Mouse (Mus musculus) liver, adult 2 months (tissue): Measurements from ENCODE around the gene Inpp4b. TPM values are rescaled to one million over a fixed set of nuclear protein-coding genes. Genes with fewer than 3 reads are reported as not detected.

ENCODE experiments used
- DNase-seq: peaks from one replicate; pipeline ENCODE4 v3.0.0-alpha.2; 2011; ENCODE audit warnings: low read depth, low spot score; ENCODE audit errors: extremely low read depth
- H3K27ac ChIP-seq: fragments of 200-500 bp; replicated peaks from 2 replicates; pipeline ENCODE4 v1.5.1; 2012; ENCODE audit warnings: low read depth, mild to moderate bottlenecking, control low read depth, inconsistent platforms, low read length; ENCODE audit not compliant: insufficient read depth
- H3K27me3 ChIP-seq: fragments of 200-500 bp; 2 replicates; pipeline ENCODE4 v1.6.1; 2012; ENCODE audit warnings: mild to moderate bottlenecking, moderate library complexity, low read length, inconsistent platforms; ENCODE audit not compliant: control insufficient read depth, insufficient read depth
- H3K36me3 ChIP-seq: fragments of 200-500 bp; 2 replicates; pipeline ENCODE4 v1.6.1; 2012; ENCODE audit warnings: low read length, inconsistent platforms; ENCODE audit not compliant: control insufficient read depth, insufficient read depth
- H3K4me1 ChIP-seq: fragments of 200-500 bp; 2 replicates; pipeline ENCODE4 v1.6.1; 2011; ENCODE audit warnings: low read length; ENCODE audit not compliant: control insufficient read depth, insufficient read depth
- H3K4me3 ChIP-seq: fragments of 200-500 bp; 2 replicates; pipeline ENCODE4 v1.5.1; 2011; ENCODE audit warnings: low read depth, mild to moderate bottlenecking, control low read depth, low read length, moderate library complexity; ENCODE audit not compliant: insufficient read depth
- H3K79me2 ChIP-seq: fragments of 200-500 bp; 2 replicates; pipeline ENCODE4 v1.6.1; 2012; ENCODE audit warnings: inconsistent platforms, mild to moderate bottlenecking, low read length, moderate library complexity; ENCODE audit not compliant: control insufficient read depth, insufficient read depth
- H3K9ac ChIP-seq: fragments of 200-500 bp; 2 replicates; pipeline ENCODE4 v1.6.1; 2012; ENCODE audit warnings: low read depth, mild to moderate bottlenecking, control low read depth, inconsistent platforms, low read length
- CTCF ChIP-seq: fragments of 200-500 bp; IDR thresholded peaks from 2 replicates; pipeline ENCODE4 v1.5.1; 2011; ENCODE audit warnings: low read depth, low read length, control low read depth
- POLR2A ChIP-seq: fragments of 200-500 bp; IDR thresholded peaks from 2 replicates; pipeline ENCODE4 v1.6.1; 2011; ENCODE audit warnings: low read length, control low read depth; ENCODE audit not compliant: insufficient read depth; ENCODE audit errors: extremely low read depth
- WGBS: fragments of 180-500 bp; shearing (Covaris S2); methylation state at CpG from one replicate; pipeline ENCODE4 v1.1.7; 2018; 5-methylcytosine and 5-hydroxymethylcytosine counted together
- polyA plus RNA-seq: library from polyadenylated mRNA; depleted of rRNA; stranded (reverse); fragments of >200 nt; gene quantifications from 2 replicates; pipeline ENCODE4 v1.2.3, GENCODE M21; 2012
- total RNA-seq: library from RNA; depleted of rRNA; stranded (reverse); fragments of >200 nt; gene quantifications from 2 replicates; pipeline ENCODE4 v1.2.3, GENCODE M21; 2014

Gene Inpp4b
- total and polyA plus RNA-seq, 2 experiments: 0.20 to 3.6 TPM

- 81% methylated on average over 4 of the region's 4 CpGs for WGBS
- DNase-seq: no peak
- Histone ChIP-seq H3K4me1 (no peaks in the 10 kb centered on the region), H3K9ac (no peak overlapping the region), H3K27me3 (no peaks in the 10 kb centered on the region), H3K79me2 (no peaks in the 10 kb centered on the region), H3K36me3 (no peaks in the 10 kb centered on the region), H3K4me3 (no peak overlapping the region), H3K27ac (no peak overlapping the region)
- no peak for TF ChIP-seq POLR2A
These were observed 29.5 kb downstream of the Inpp4b start for GRCm38 (mm10) chr8:81371844-81372243.

DNA sequence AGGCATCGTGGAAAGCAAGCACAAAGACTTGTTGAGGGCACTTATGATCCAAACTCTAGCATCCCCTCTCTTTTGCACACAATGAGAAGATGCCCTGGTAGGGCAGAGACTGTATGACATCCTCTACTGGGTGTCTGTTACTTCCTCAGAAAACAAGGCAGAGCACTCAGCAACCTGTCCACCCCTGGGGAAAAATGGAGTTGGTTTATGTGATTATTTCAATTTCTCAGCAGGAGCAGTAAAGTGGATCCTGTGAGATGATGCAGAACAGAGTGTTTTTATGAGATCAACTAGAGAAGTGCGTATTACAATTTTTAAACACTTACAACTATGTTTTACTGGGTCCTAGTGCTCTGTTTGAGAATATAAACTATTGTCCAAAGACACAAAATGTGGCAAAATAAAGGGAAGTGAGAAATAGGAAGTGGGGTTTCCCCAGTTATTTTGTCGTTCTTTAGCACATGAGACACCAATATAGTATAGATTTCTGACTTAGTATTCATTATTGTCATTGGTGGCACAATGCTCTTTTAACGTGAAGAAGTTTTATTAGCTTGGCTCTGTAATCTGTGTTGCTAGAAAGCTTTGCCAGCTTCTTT is 32.6 kb downstream of the Inpp4b start:
- H3K9ac ChIP-seq: no peak overlapping the region
- no peaks in the 10 kb centered on the region for H3K36me3 ChIP-seq
- 71% methylated on average over 4 of the region's 4 CpGs for WGBS
- H3K4me3 ChIP-seq: no peak overlapping the region
- H3K4me1 ChIP-seq: peaks cover 6% of the 10 kb centered on the region
- H3K79me2 ChIP-seq: no peaks in the 10 kb centered on the region
- H3K27ac ChIP-seq: no peak overlapping the region
- DNase-seq: no peak
- H3K27me3 ChIP-seq: no peaks in the 10 kb centered on the region
- TF ChIP-seq POLR2A (no peak), CTCF (no peak)

DNA sequence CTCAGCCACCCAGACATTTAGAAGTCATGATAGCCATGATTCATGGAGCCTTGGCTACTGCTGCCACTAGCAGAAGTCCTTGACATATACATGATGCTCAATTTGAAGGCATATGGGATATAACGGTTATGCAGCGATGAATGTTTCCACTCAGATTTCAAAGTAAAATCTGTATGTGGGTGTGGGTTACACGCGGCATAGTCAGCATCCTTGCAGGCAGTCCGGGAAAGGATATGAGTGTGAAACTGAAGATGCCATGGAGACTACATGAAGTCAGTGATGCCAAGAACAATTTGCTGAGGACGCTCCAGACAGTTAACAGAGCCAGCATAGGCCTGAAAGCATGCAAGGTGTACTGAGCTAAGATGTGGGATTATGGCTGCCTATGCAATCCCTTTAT is 46.6 kb downstream of the Inpp4b start:
- H3K4me3 ChIP-seq: no peak overlapping the region
- whole genome bisulfite sequencing: 91% methylated on average over 6 of the region's 6 CpGs
- H3K4me1 ChIP-seq: no peaks in the 10 kb centered on the region
- DNase-seq: no peak
- no peaks in the 10 kb centered on the region for H3K79me2 ChIP-seq
- no peak overlapping the region for H3K9ac ChIP-seq
- no peak for TF ChIP-seq POLR2A
- TF ChIP-seq CTCF: no peak
- H3K27me3 ChIP-seq: no peaks in the 10 kb centered on the region
- H3K27ac ChIP-seq: no peak overlapping the region
- no peaks in the 10 kb centered on the region for H3K36me3 ChIP-seq

DNA sequence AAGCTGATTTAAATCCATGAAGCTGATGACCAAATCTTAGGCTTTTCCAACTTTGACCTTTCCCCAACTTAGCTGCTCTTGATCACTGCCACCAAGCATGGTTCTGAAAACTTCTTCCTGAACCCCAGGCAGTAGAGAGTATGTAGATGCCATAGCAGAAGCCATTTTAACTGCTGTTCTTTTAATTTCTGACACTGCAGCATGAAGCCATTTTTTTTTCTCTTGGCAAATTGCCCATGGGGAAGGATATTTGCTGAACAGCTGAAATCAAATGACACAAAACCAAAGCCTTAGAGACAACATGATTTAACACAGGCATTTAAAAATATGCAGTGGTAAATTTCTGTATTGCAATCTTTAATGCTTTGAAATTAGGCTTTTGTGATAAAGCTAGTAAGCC is 56.7 kb downstream of the Inpp4b start:
- no peaks in the 10 kb centered on the region for H3K36me3 ChIP-seq
- H3K27ac ChIP-seq: no peak overlapping the region
- H3K4me1 ChIP-seq: no peaks in the 10 kb centered on the region
- no peak overlapping the region for H3K4me3 ChIP-seq
- no peak for TF ChIP-seq CTCF
- TF ChIP-seq POLR2A: no peak
- H3K27me3 ChIP-seq: no peaks in the 10 kb centered on the region
- DNase-seq: no peak
- H3K9ac ChIP-seq: no peak overlapping the region
- no peaks in the 10 kb centered on the region for H3K79me2 ChIP-seq

DNA sequence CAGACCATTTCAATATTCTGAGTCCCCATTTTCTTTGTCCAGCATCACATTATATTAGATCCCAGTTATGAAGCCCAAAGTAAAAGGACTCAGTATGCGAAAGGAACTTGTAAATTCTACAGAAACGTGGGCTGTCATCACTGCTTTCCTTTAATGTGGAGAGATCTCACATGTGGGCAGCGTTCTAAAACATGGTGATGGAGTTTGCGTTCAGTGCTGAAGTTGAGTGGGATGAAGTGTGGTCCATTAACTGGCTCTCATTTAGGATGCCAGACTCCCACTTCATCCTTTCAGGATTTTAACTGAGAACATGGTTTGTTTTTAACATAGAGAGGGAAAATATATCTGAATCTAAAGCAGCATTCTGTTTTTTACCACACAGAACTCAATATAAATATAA is 57.1 kb downstream of the Inpp4b start:
- H3K4me3 ChIP-seq: no peak overlapping the region
- no peaks in the 10 kb centered on the region for H3K79me2 ChIP-seq
- no peak overlapping the region for H3K9ac ChIP-seq
- no peak for DNase-seq
- TF ChIP-seq CTCF (no peak), POLR2A (no peak)
- no peak overlapping the region for H3K27ac ChIP-seq
- H3K4me1 ChIP-seq: no peaks in the 10 kb centered on the region
- no peaks in the 10 kb centered on the region for H3K27me3 ChIP-seq
- no peaks in the 10 kb centered on the region for H3K36me3 ChIP-seq
- 87% methylated on average over 4 of the region's 4 CpGs for WGBS

GRCm38 (mm10) chr8:81412707-81413106 is 70.4 kb downstream of the Inpp4b start:
- H3K27ac ChIP-seq: no peak overlapping the region
- no peak for TF ChIP-seq CTCF
- no peak for TF ChIP-seq POLR2A
- no peaks in the 10 kb centered on the region for H3K36me3 ChIP-seq
- no peak for DNase-seq
- H3K27me3 ChIP-seq: no peaks in the 10 kb centered on the region
- H3K4me1 ChIP-seq: no peaks in the 10 kb centered on the region
- no peak overlapping the region for H3K9ac ChIP-seq
- H3K4me3 ChIP-seq: no peak overlapping the region
- no peaks in the 10 kb centered on the region for H3K79me2 ChIP-seq
- 79% methylated on average over 2 of the region's 2 CpGs for WGBS
